Mouse (Mus musculus): ENCODE measurements around the gene Nrip2. TPM values are rescaled to one million over a fixed set of nuclear protein-coding genes. Genes with fewer than 3 reads are reported as not detected.

Gene Nrip2
- polyA plus RNA-seq, 1 experiment = 4.9 TPM

DNA sequence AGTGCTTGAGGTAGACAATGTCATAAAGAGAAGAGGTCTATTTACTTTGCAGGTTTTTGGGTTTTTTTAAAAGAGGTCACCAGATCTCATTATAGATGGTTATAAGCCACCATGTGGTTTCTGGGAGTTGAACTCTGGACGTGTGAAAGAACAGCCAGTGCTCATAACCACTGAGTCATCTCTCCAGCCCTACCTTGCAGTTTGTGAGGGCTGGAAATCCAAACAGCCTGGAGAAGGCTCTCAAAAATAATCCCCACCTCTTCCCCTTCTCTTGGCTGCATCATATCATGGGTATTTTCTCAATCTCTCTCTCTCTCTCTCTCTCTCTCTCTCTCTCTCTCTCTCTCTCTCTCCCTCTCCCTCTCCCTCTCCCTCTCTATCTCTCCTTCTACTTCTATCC, 8.4 kb upstream of the Nrip2 start:
- Histone ChIP-seq H3K36me3 (ENCODE audit: control insufficient read depth, insufficient read depth, low read length) (no peaks in the 10 kb centered on the region), H3K4me3 (ENCODE audit: insufficient read depth, low read depth, low read length) (no peak overlapping the region), H3K4me1 (ENCODE audit: control insufficient read depth, insufficient read depth, low read length) (no peaks in the 10 kb centered on the region), H3K27me3 (replicated peaks; ENCODE audit: control insufficient read depth, insufficient read depth, low read length) (no peaks in the 10 kb centered on the region), H3K27ac (ENCODE audit: insufficient read depth, low read depth, low read length) (no peak overlapping the region)
- no peak for TF ChIP-seq POLR2A (IDR thresholded peaks at IDR 0.05; ENCODE audit: low read depth, low read length)
- no peak for TF ChIP-seq CTCF (conservative IDR thresholded peaks at IDR 0.05; ENCODE audit: insufficient read depth, insufficient read length, low read depth, low read length)
- no peak for DNase-seq
- 44% methylated on average over 1 of the region's 1 CpGs for WGBS

DNA sequence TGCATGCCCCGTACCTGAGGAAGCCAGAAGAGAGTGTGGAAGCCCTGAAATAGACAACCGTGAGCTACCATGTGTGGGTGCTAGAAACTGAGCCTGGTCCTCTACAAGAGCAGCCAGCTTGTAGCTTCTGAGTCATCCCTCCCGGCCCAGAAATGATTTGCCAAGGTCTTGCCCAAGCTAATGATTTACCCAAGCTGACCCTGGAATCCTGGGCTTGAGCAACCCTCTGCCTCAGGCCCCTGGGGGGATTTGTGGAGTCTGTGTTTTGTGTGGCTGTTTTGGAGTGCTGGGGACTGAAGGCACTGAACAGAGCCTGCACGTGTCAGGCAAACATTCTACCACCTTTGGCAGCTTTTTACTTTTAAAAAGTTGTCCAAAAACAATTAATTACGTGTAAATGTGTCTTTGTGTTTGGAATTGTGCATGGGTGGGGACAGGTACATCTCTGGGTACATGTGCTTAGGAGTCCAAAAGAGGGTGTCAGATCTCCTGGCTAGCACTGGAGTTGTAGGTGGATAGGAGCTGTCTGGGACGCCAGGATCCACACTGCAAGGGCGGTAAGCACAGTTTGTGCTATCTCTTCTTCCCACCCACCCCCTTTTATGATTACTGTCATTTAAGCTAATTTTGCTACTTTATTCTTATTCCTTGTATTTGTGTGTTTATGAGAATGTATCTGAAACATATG, 1.4 kb upstream of the Nrip2 start:
- H3K4me1 ChIP-seq (ENCODE audit: control insufficient read depth, insufficient read depth, low read length) = peaks cover 3% of the 10 kb centered on the region; the same call in 1 of the 2 replicates
- no peak overlapping the region for H3K27ac ChIP-seq (ENCODE audit: insufficient read depth, low read depth, low read length)
- DNase-seq = peak; percentile 87
- 49% methylated on average over 7 of the region's 7 CpGs for WGBS
- H3K4me3 ChIP-seq (ENCODE audit: insufficient read depth, low read depth, low read length) = no peak overlapping the region
- TF ChIP-seq POLR2A (IDR thresholded peaks at IDR 0.05; ENCODE audit: low read depth, low read length) (no peak), CTCF (conservative IDR thresholded peaks at IDR 0.05; ENCODE audit: insufficient read depth, insufficient read length, low read depth, low read length) (no peak)
- no peaks in the 10 kb centered on the region for H3K36me3 ChIP-seq (ENCODE audit: control insufficient read depth, insufficient read depth, low read length)
- no peaks in the 10 kb centered on the region for H3K27me3 ChIP-seq (replicated peaks; ENCODE audit: control insufficient read depth, insufficient read depth, low read length)

DNA sequence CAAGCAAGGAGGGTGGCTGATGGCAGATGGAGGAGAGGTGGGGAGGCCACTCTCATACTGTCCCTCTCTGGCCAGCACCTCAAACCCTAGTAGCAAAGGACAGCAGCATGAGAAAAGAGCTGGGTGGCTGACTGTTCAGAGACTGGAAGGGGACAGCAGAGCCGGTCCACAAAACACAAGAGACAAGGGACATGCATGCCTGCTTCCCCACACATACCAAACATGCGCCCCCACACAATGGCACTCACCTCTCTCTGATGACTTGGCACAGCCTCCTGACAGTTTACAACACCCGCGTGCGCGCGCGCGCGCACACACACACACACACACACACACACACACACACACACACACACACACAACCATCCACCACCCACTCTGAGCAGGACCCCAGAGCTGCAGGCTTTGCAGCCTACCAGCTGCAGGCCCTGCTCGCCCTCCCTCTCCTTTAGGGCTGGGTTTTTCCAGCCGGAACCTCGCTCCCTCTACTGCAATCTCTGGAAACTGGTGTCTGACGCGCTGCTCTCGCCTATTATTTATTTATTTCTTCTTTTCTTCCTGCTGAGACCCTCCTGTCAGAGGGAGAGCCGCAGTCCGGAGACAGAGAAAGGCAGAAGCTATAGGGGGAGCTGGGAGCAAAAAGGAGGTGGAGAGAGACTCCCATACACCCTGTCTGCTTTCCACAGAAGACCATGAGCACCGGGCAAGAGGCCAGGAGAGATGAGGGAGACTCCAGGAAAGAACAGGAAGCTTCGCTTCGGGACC, 507 bp downstream of the Nrip2 start:
- WGBS = 28% methylated on average over 21 of the region's 21 CpGs
- peak; percentile 27 for DNase-seq
- Histone ChIP-seq H3K4me3 (ENCODE audit: insufficient read depth, low read depth, low read length) (peak overlapping the region; percentile 29; the same call in 1 of the 2 replicates), H3K4me1 (ENCODE audit: control insufficient read depth, insufficient read depth, low read length) (peaks cover 3% of the 10 kb centered on the region; the same call in 1 of the 2 replicates), H3K27ac (ENCODE audit: insufficient read depth, low read depth, low read length) (peak overlapping the region; percentile 19; the same call in 1 of the 2 replicates), H3K36me3 (ENCODE audit: control insufficient read depth, insufficient read depth, low read length) (no peaks in the 10 kb centered on the region), H3K27me3 (replicated peaks; ENCODE audit: control insufficient read depth, insufficient read depth, low read length) (no peaks in the 10 kb centered on the region)
- TF ChIP-seq POLR2A (IDR thresholded peaks at IDR 0.05; ENCODE audit: low read depth, low read length) (no peak), CTCF (conservative IDR thresholded peaks at IDR 0.05; ENCODE audit: insufficient read depth, insufficient read length, low read depth, low read length) (no peak)

DNA sequence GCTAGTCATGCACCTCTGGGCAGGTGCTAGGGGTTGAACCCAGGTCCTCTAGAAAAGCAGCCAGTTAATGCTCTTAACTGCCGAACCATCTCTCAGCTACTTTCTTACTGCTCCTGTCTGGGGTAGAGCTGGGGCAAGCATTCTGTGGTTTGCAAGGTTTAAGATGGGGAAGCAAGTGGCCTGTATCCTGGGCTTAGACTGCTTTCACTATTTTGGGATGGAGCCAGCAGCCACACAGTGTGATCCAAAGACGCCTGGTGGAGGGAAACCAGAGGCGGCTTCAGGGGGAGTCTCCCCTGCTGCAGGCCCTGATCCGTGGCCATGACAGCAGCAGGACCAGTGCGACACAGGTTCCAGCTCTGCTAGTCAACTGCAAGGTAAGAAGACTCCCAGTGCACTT, 5.6 kb downstream of the Nrip2 start:
- 49% methylated on average over 5 of the region's 5 CpGs for WGBS
- DNase-seq = no peak
- Histone ChIP-seq H3K36me3 (ENCODE audit: control insufficient read depth, insufficient read depth, low read length) (no peaks in the 10 kb centered on the region; the same call in 1 of the 2 replicates), H3K4me1 (ENCODE audit: control insufficient read depth, insufficient read depth, low read length) (peaks cover 3% of the 10 kb centered on the region; the same call in 1 of the 2 replicates), H3K27ac (ENCODE audit: insufficient read depth, low read depth, low read length) (no peak overlapping the region), H3K4me3 (ENCODE audit: insufficient read depth, low read depth, low read length) (no peak overlapping the region), H3K27me3 (replicated peaks; ENCODE audit: control insufficient read depth, insufficient read depth, low read length) (no peaks in the 10 kb centered on the region)
- TF ChIP-seq CTCF (conservative IDR thresholded peaks at IDR 0.05; ENCODE audit: insufficient read depth, insufficient read length, low read depth, low read length) (no peak), POLR2A (IDR thresholded peaks at IDR 0.05; ENCODE audit: low read depth, low read length) (no peak)

DNA sequence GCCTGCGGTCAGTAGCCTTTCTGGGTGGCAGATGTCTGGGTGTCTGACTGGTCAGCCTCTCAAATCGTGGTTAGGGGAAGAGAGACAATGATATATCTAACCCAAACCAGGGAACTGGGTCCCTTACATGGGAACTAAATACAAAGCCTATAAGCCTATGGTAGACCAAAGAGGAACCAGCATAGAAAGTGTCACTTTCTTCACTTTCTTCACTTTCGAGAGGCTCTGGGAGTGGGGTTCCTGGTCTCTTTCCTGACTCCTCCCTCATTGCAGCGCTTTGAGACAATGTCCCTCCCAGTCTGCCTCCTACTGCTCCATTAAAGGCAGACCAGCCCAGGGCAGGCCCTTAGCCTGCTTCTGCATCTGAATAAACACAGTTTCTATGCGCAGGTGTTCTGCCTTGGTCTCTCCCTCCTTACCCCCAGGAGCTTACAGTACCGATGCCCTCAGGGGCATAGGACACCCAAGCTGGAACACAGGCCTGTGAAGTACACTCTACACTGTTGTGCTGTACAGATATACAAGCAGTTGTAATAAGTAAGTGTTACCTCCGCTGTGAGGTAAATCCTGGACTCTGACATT, 9.5 kb downstream of the Nrip2 start:
- H3K4me3 ChIP-seq (ENCODE audit: insufficient read depth, low read depth, low read length) = no peak overlapping the region
- H3K27ac ChIP-seq (ENCODE audit: insufficient read depth, low read depth, low read length) = no peak overlapping the region
- no peak for TF ChIP-seq POLR2A (IDR thresholded peaks at IDR 0.05; ENCODE audit: low read depth, low read length)
- no peak for TF ChIP-seq CTCF (conservative IDR thresholded peaks at IDR 0.05; ENCODE audit: insufficient read depth, insufficient read length, low read depth, low read length)
- 64% methylated on average over 7 of the region's 7 CpGs for WGBS
- H3K27me3 ChIP-seq (replicated peaks; ENCODE audit: control insufficient read depth, insufficient read depth, low read length) = no peaks in the 10 kb centered on the region
- H3K4me1 ChIP-seq (ENCODE audit: control insufficient read depth, insufficient read depth, low read length) = no peaks in the 10 kb centered on the region
- no peaks in the 10 kb centered on the region; the same call in none of the 2 replicates for H3K36me3 ChIP-seq (ENCODE audit: control insufficient read depth, insufficient read depth, low read length)
- DNase-seq = peak; percentile 50

DNA sequence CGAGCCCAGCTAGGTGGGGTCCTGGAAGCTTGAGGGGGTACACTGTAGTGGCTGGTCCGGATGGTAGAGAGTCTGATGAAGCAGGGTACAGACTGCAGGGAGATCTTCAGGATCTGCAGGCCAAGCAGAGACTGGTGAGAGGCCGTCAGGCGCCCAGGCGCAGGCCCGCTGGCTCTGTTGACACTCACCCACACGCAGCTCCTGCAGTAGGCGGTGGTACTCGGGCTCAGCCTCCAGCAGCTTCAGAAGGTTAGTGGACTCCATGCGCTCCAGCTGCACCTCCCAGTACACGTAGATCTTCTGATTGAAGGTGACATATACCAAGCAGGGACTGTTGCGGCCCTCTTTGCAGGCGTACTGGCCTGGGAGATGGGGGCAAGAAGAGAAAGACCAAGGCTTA, 11.2 kb downstream of the Nrip2 start:
- 96% methylated on average over 13 of the region's 13 CpGs for WGBS
- TF ChIP-seq POLR2A (IDR thresholded peaks at IDR 0.05; ENCODE audit: low read depth, low read length) (no peak), CTCF (conservative IDR thresholded peaks at IDR 0.05; ENCODE audit: insufficient read depth, insufficient read length, low read depth, low read length) (no peak)
- H3K36me3 ChIP-seq (ENCODE audit: control insufficient read depth, insufficient read depth, low read length) = no peaks in the 10 kb centered on the region; the same call in none of the 2 replicates
- no peak overlapping the region for H3K4me3 ChIP-seq (ENCODE audit: insufficient read depth, low read depth, low read length)
- H3K4me1 ChIP-seq (ENCODE audit: control insufficient read depth, insufficient read depth, low read length) = no peaks in the 10 kb centered on the region
- no peak overlapping the region for H3K27ac ChIP-seq (ENCODE audit: insufficient read depth, low read depth, low read length)
- no peaks in the 10 kb centered on the region for H3K27me3 ChIP-seq (replicated peaks; ENCODE audit: control insufficient read depth, insufficient read depth, low read length)
- no peak for DNase-seq

DNA sequence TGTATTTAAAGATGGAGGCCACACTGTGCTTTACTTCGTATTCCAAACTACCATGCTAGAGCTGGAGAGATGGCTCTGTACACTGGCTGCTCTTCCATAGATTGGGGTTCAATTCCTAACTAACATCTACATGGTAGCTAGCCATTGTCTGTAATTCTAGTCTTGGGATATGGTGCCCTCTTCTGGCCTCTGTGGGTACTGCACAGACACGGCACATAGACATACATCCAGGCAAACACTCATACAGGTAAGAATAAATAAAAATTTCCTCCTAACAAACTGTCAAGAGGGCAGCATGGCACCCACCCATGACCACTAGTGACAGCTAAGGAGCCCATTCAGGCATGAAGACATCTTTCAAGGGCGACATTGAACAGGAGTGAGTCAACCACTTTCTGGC, 12.0 kb downstream of the Nrip2 start:
- peak; percentile 80 for DNase-seq
- H3K27ac ChIP-seq (ENCODE audit: insufficient read depth, low read depth, low read length) = no peak overlapping the region
- H3K4me3 ChIP-seq (ENCODE audit: insufficient read depth, low read depth, low read length) = no peak overlapping the region
- 11% methylated on average over 3 of the region's 3 CpGs for WGBS
- no peaks in the 10 kb centered on the region for H3K4me1 ChIP-seq (ENCODE audit: control insufficient read depth, insufficient read depth, low read length)
- TF ChIP-seq CTCF (conservative IDR thresholded peaks at IDR 0.05; ENCODE audit: insufficient read depth, insufficient read length, low read depth, low read length) (peak; percentile 85), POLR2A (IDR thresholded peaks at IDR 0.05; ENCODE audit: low read depth, low read length) (no peak)
- no peaks in the 10 kb centered on the region for H3K27me3 ChIP-seq (replicated peaks; ENCODE audit: control insufficient read depth, insufficient read depth, low read length)
- H3K36me3 ChIP-seq (ENCODE audit: control insufficient read depth, insufficient read depth, low read length) = no peaks in the 10 kb centered on the region; the same call in none of the 2 replicates
